Mouse (Mus musculus): ENCODE data around the gene Fus.
"Not testable (repeated sequence)": the region's sequence is repeated elsewhere in the genome, so short reads cannot be mapped to it uniquely, and the experiment has no call there.

Gene Fus

GRCm38 (mm10) chr7:128004150-128004486, 36.9 kb downstream of the Fus start:
- CTCF ChIA-PET, result no interaction called here

DNA sequence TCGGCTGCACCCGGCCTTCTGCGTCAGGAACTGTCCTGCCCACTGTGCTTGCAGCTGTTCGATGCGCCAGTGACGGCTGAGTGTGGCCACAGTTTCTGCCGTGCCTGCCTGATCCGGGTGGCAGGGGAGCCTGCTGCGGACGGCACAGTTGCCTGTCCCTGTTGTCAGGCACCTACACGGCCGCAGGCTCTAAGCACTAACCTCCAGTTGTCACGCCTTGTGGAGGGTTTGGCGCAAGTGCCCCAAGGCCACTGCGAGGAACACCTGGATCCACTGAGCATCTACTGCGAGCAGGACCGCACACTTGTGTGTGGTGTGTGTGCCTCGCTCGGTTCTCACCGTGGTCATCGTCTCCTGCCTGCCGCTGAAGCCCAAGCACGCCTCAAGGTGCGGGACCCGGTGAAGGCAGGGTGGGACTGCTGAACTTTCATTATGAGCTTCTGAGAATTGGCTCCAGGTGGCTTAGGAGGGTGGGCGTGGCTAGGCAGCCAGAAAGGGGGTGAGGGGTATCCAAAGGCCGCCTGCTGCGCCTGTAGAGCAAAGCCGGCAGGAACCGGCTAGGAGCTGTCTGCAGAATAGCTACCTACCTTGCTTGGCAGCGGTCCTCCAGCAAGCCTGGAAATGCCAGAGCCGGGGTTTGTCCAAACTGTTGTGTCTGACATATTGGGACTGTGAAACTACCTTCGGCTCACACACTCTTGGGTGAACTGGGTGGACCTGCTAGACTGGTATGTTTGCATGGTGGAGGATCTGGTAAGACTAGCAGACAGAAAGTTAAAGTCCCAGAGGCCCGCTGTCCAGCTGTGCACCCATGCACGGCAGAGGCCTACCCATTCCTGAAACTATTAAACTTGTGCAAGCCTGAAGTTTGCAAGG, 37.5 kb downstream of the Fus start:
- CTCF ChIA-PET, result interaction anchor here (0.5 kb wide), 1 partner anchor 406 kb away, joined by 3 read pairs; no protein-coding TSS in a partner anchor

- CTCF ChIA-PET, result no interaction called here
Observed at GRCm38 (mm10) chr7:128006193-128006592, 38.9 kb downstream of the Fus start.

GRCm38 (mm10) chr7:128009715-128010340, 42.6 kb downstream of the Fus start:
- CTCF ChIA-PET, result no interaction called here

GRCm38 (mm10) chr7:128012136-128012780, 45.0 kb downstream of the Fus start:
- CTCF ChIA-PET, result interaction anchor here (0.6 kb wide), 1 partner anchor 11 kb away, joined by 9 read pairs; no protein-coding TSS in a partner anchor

GRCm38 (mm10) chr7:128013116-128013515, 45.9 kb downstream of the Fus start:
- CTCF ChIA-PET, result no interaction called here

DNA sequence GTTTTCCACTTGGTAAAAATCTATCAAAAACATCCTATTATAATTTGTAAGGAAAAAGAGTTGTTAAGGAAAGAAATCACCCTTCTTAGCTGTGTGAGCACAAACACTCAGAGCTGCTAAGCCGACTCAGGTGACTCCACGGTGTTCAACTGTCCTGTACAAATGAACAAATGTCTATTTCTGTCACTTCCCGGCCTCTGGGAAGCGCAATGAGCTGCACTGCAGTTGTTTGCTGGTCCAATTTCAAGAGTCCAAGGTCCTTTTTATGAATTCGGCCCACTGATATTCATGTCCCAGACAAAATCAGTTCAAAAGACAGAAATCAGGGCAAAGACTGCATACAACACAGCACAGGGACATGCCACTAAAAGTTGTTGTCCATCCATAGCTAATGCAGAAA, 48.9 kb downstream of the Fus start:
- CTCF ChIA-PET, result not testable (repeated sequence)

DNA sequence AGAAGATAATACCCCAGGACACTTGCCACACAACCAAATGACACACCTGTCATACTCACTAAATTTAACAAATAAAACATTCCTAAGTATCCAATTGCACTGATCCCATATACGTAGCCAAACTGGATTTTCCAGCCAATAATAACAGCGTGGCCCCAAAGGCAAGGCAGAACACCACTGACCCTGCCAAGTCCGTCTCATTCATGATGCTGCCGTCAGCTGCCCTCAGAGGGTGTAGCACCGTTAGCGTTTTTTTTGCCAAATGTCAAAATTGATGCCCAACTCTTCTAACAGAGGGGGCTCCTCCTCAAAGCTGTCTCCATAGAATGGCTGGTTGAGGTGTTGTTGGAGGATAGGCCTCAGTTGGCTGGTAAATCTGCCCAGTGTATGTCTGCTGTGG, 49.4 kb downstream of the Fus start:
- CTCF ChIA-PET, result interaction anchor here (0.6 to 0.7 kb wide), 2 partner anchors 41 to 550 kb away, joined by 3 read pairs; no protein-coding TSS in a partner anchor

- CTCF ChIA-PET, result no interaction called here
Observed at GRCm38 (mm10) chr7:128018275-128018674, 51.0 kb downstream of the Fus start.

DNA sequence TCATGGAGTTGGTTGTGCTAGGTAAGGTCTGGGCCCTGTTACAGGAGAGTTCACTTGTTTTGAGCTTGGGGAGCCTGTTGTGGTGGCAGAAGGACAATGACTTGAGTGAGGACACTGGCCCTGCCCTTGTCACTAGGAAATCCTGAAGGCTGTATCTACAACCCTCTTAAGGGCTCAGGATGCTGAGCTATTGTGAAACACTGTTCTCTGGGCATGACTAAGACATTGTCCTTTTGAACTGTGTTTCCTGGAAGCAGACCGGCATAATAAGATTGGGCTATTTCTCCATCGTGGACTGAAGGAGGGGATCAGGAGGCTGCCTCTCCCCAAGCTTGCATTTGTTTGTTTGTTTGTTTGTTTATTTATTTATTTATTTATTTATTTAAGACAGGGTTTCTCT, 51.9 kb downstream of the Fus start:
- CTCF ChIA-PET, result interaction anchor here (0.5 kb wide), 1 partner anchor 224 kb away, joined by 4 read pairs; no protein-coding TSS in a partner anchor

GRCm38 (mm10) chr7:128022974-128023373, 55.7 kb downstream of the Fus start:
- CTCF ChIA-PET, result interaction anchor here (0.5 kb wide), 1 partner anchor 39 kb away, joined by 3 read pairs; the partner anchor contains the start of genes Gm49368 and Itgam

- CTCF ChIA-PET, result no interaction called here
Observed at GRCm38 (mm10) chr7:128023565-128023964, 56.3 kb downstream of the Fus start.

DNA sequence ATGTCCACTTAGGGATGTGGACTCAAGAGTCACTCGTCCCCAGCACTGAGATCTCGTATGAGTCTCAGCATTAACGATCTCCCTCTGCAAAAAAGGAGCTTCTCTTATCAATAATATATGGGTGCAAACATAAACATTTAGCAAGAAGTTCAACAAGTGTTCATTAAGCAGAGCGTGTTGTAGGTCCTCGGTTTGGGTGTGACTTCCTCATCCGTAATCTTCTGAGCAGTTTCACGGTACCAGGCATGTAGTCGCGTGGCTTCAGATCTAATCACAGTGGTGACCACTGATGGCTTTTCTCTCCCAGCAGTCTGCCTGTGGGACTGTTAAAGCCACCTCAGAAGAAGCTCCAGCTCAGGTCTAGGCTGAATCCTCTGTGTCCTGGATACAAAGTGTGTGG, 57.1 kb downstream of the Fus start:
- CTCF ChIA-PET, result no interaction called here

DNA sequence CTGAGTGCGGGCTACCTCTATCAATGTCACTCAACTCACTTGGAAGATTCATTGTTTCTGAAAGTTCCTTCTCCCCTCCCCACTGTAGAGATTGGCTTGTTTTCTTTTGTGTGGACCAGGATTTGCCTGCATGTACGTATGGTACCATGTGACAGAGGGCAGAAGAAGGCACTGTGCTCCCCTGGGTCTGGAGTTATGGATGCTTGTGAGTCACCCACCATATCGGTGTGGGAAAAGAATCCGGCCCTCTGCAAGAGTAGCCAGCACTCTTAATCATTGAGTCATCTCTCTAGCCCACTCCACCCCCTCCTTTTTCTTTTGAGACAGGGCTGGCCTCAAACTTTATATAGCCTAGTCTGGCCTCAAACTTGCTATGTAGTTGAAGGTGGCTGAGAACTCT, 57.7 kb downstream of the Fus start:
- CTCF ChIA-PET, result interaction anchor here (0.6 kb wide), 1 partner anchor 42 kb away, joined by 5 read pairs; no protein-coding TSS in a partner anchor

- CTCF ChIA-PET, result interaction anchor here (0.6 kb wide), 1 partner anchor 42 kb away, joined by 5 read pairs; no protein-coding TSS in a partner anchor
Observed at GRCm38 (mm10) chr7:128025381-128025780, 58.1 kb downstream of the Fus start.

DNA sequence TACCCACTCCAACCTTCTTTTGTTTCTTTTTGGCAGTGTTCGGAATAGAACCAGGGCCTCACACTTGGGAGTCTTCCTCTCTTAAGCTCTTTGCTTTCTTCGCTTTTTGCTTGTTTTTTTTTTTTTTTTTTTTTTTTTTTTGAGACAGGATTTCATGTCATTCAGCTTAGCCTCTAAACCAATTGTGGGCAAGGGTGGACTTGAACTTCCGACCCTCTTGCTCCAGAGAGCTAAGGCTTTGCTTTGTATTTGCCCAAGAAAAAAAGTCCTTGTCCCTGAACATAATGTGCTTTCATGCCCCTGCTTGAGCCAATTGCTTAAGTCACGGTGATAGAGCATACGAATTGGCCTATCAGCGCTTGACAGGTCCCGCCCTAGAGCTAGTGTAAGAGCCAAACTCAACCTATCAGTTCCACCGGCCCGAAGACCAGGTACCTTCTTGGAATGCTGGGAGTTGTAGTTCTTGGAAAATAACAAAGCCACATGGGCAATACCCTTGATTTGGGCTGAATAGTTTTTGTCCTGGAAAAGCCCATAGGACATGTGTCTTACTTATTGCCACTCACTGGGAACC, 64.2 kb downstream of the Fus start:
- CTCF ChIA-PET, result no interaction called here

DNA sequence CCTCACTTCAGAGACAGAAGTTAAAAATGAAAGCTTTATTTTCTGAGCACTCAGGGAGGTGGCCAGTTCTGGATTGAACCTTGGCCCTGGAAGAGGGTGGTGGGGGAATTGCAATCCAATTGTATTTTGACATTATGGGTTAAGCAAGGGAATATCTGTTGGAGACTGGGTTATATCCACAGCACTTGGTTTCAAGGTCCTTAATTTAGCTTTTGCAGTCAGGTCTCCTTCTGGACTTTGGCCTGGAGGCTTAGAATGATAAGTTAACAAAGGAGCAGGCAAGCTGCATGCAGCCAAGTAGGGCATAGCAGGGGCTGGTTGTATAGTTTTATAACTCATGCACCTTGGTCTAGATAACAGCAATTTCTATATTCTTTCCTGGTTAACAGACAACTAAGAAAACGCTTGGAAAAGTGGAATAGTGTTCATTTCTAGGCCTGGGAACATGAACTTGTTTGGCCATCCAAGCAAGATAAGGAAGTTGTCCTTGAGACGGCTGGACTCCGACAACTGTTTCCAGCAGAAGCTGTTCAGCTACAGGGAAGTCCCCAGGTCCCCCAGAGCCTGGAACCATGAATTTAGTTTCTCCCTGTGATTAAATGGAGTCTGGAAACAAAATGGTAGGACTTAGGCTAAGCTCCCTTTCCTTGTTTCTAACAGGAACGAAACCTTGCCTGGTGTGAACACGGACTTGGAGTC, 65.2 kb downstream of the Fus start:
- CTCF ChIA-PET, result no interaction called here

DNA sequence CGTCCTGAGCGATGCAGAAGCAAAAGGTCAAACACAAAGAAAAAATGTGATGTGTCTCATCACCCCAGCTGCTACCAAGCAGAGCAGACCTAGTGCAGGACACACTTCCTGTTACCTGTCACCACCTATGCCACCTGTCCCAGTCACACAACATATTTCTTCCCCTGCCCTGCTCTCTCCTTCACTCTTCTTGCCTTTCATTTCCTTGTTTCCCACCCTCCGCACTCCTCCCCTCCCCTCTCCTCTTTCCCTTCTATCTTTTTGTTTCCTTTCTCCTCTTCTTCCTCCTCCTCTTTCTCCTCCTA, 65.7 kb downstream of the Fus start:
- CTCF ChIA-PET, result no interaction called here

GRCm38 (mm10) chr7:128033616-128034015, 66.4 kb downstream of the Fus start:
- CTCF ChIA-PET, result interaction anchor here (0.6 kb wide), 1 partner anchor 92 kb away, joined by 5 read pairs; no protein-coding TSS in a partner anchor
